Mouse (Mus musculus) layer of hippocampus, postnatal 25 days (tissue): ENCODE results near the gene Gm3594. TPM values are rescaled to one million over a fixed set of nuclear protein-coding genes. Genes with fewer than 3 reads are reported as not detected.
"Not testable (repeated sequence)": the region's sequence is repeated elsewhere in the genome, so short reads cannot be mapped to it uniquely, and the experiment has no call there.

Experiments used
- DNase-seq, 2 experiments: peaks; one replicate each; pipeline ENCODE4 v3.0.0; 2022; ENCODE audit warnings: mixed read lengths in 2 of 2, low spot score in 1 of 2; ENCODE audit errors: extremely low spot score in 1 of 2
- total RNA-seq, 2 experiments: library from RNA; stranded (reverse); gene quantifications; 2 replicates each; pipeline ENCODE4 v1.2.3; 2021

Gm3594 gene
- total RNA-seq = not detected

DNA sequence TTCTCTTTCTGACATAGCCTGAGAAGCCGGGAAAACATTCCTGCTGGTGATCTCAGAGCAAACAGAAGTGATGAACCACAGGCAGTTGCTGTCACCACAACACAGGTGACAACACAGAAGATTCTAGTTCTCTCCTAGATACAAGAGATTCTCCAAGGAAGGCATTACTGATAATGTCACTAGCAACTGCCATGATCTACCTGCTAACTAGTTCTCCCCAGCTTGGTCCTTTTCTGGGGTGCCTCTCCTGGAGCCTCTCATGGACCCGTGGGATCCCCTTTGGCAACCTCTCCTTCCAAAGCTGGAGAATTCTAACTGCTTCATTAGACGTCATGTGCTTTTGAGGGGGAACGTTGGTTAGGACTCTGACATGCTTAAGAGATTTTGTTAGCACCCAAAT, at the start of gene Gm3594:
Gene Gm3594 (minus strand): TSS at position 101 of the 400 bp plus-strand sequence.
- not testable (repeated sequence) for DNase-seq

DNA sequence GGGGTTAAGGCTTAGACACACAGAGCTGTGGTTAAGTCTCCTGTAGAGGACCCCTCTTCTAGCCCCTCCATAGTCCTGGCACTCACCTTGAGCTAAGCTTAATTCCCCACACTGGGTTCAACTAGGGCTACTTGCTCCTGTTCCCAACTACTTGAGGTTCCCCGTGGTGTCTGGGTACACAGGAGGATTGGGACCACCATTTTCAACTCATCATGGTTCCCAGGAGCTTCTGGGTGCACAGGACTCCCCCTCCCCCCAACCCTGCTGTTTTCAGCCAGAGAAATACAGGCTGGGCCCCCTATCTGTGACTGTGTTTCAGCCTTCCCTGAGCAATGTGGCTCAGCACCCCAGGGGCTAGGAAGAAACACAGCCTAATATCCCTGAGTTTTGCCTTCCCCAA, 41.9 kb upstream of the Gm3594 start:
- DNase-seq = not testable (repeated sequence)

- not testable (repeated sequence) for DNase-seq
Observed at GRCm38 (mm10) chr14:6485541-6485940, 41.1 kb upstream of the Gm3594 start.

GRCm38 (mm10) chr14:6482126-6482525, 37.7 kb upstream of the Gm3594 start:
- not testable (repeated sequence) for DNase-seq

DNA sequence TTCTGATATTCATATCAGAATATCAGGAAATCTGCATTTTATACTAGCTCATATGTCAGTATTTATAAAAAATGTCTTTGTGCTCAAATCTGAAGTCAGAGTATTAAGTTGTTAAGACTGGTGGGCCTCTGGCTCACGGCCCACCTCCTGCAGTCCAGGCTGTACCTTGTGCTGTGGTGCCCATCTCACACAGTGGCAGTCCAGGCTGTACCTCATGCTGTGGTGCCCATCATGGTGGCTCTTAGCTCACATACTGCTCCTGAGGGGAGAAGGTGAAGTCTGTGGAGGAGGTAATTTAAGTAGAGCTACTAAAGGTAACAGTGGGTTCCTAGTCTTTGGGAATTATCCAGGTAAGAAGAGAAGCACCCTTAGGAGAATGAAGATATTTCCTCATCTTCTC, 27.4 kb upstream of the Gm3594 start:
- not testable (repeated sequence) for DNase-seq

- DNase-seq = not testable (repeated sequence)
Observed at GRCm38 (mm10) chr14:6440774-6441173, 3.6 kb downstream of the Gm3594 start.

DNA sequence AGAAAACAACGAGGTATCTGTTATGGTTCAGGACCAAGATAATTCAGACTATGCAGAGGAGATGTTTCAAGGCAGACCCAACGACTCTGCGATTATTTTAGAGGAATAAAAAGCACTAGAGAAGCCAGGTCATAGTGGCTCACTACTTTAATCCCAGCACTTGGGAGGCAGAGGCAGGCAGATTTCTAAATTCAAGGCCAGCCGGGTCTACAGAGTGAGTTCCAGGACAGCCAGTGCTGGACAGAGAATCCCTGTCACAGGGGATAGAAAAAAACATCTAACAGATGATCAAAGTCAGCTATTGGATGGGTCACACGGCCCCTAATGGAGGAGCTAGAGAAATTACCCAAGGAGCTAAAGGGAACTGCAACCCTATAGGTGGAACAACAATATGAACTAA, 4.2 kb downstream of the Gm3594 start:
- DNase-seq = not testable (repeated sequence)

- DNase-seq = peak; percentile 19 to 21
Observed at GRCm38 (mm10) chr14:6426766-6427165, 17.6 kb downstream of the Gm3594 start.

- not testable (repeated sequence) for DNase-seq
Observed at GRCm38 (mm10) chr14:6426353-6426752, 18.1 kb downstream of the Gm3594 start.

GRCm38 (mm10) chr14:6412382-6412781, 32.0 kb downstream of the Gm3594 start, which contains the start of gene Gm3591:
Gene Gm3591 (minus strand): TSS chr14:6412482.
- DNase-seq = not testable (repeated sequence)

DNA sequence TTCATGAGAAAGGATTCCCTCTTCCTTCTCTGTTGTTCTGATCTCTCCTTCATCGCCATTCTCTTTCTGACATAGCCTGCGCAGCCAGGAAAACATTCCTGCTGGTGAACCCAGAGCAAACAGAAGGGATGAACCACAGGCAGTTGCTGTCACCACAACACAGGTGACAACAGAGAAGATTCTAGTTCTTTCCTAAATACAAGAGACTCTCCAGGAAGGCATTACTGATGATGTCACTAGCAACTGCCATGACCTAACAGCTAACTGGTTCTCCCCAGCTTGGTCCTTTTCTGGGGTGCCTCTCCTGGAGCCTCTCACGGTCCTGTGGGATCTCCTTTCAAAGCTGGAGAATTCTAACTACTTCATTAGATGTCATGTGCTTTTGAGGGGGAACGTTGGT, 54.2 kb downstream of the Gm3594 start, which contains the start of gene Gm16440:
Gene Gm16440 (minus strand): TSS at position 101 of the 400 bp plus-strand sequence.
- not testable (repeated sequence) for DNase-seq

Other genes with a start within 250 kb of the Gm3594 start
- 1 to 10 TPM; 1.0 to 1.2 TPM for gene Gm21560, start 225.3 kb downstream of the Gm3594 start, total RNA-seq
- 1 to 10 TPM; 1.9 to 2.8 TPM for gene Gm3411, start 157.4 kb downstream of the Gm3594 start, total RNA-seq
- not detected for gene Gm21103, start 139.8 kb downstream of the Gm3594 start, total RNA-seq
- not detected for gene Gm3618, start 100.9 kb downstream of the Gm3594 start, total RNA-seq
- not detected for gene Gm16440, start 54.3 kb downstream of the Gm3594 start, total RNA-seq
- 1 to 10 TPM in 1 of 2 experiments, under 1 TPM in 1; 0.61 to 1.5 TPM for gene Gm3591, start 32.1 kb downstream of the Gm3594 start, total RNA-seq
- not detected for gene Gm8356, start 92.7 kb upstream of the Gm3594 start, total RNA-seq
- under 1 TPM; 0.52 to 0.98 TPM for gene Gm3629, start 146.0 kb upstream of the Gm3594 start, total RNA-seq
- gene Gm3460, start 177.8 kb upstream of the Gm3594 start, total RNA-seq = not detected
- under 1 TPM in 1 of 2 experiments, not detected in 1; 0.21 TPM for gene Gm10251, start 239.6 kb upstream of the Gm3594 start, total RNA-seq